Mouse (Mus musculus) neural tube, embryonic 11.5 days (tissue): ENCODE results near the gene Trip13. TPM values are rescaled to one million over a fixed set of nuclear protein-coding genes. Genes with fewer than 3 reads are reported as not detected.

Source experiments
- ATAC-seq: fragments of 200-750 bp; cut with Nextera tagmentation; 2 replicates; pipeline ENCODE4 v1.8.0; 2017; ENCODE audit warnings: moderate number of reproducible peaks, mild to moderate bottlenecking, moderate TSS enrichment, moderate library complexity; ENCODE audit not compliant: insufficient read depth, low FRiP score, low TSS enrichment
- DNase-seq: peaks from one replicate; pipeline ENCODE4 v3.0.0-alpha.2; 2015; ENCODE audit warnings: low spot score
- H3K27ac ChIP-seq: fragments of 300-500 bp; sonication (generic); 2 replicates; pipeline ENCODE4 v1.5.1; 2014; ENCODE audit warnings: low read depth, mild to moderate bottlenecking, low read length
- H3K27me3 ChIP-seq: fragments of 300-500 bp; sonication (generic); 2 replicates; pipeline ENCODE4 v1.6.1; 2014; ENCODE audit warnings: mild to moderate bottlenecking, low read length, mixed read lengths; ENCODE audit not compliant: control insufficient read depth, insufficient read depth
- H3K36me3 ChIP-seq: fragments of 300-500 bp; sonication (generic); 2 replicates; pipeline ENCODE4 v1.6.1; 2014; ENCODE audit warnings: mild to moderate bottlenecking, low read length, moderate library complexity, mixed read lengths; ENCODE audit not compliant: control insufficient read depth, insufficient read depth
- H3K4me1 ChIP-seq: fragments of 300-500 bp; sonication (generic); 2 replicates; pipeline ENCODE4 v1.6.1; 2014; ENCODE audit warnings: low read length, mixed read lengths; ENCODE audit not compliant: control insufficient read depth, insufficient read depth
- H3K4me2 ChIP-seq: fragments of 300-500 bp; sonication (generic); 2 replicates; pipeline ENCODE4 v1.6.1; 2014; ENCODE audit warnings: low read depth, mild to moderate bottlenecking, moderate library complexity
- H3K4me3 ChIP-seq: fragments of 300-500 bp; sonication (generic); 2 replicates; pipeline ENCODE4 v1.5.1; 2014; ENCODE audit warnings: low read depth, low read length
- H3K9ac ChIP-seq: fragments of 300-500 bp; sonication (generic); 2 replicates; pipeline ENCODE4 v1.6.1; 2014; ENCODE audit warnings: mild to moderate bottlenecking, low read length
- H3K9me3 ChIP-seq: fragments of 300-500 bp; sonication (generic); 2 replicates; pipeline ENCODE4 v1.6.1; 2016; ENCODE audit warnings: low read length; ENCODE audit not compliant: control insufficient read depth
- WGBS: fragments of 180-500 bp; shearing (Covaris S2); extraction: QIAGEN DNeasy Blood & Tissue Kit; methylation state at CpG from one replicate; pipeline ENCODE4 v1.1.7; 2014; 5-methylcytosine and 5-hydroxymethylcytosine counted together
- polyA plus RNA-seq: library from polyadenylated mRNA; unstranded; fragments of >200 nt; fragmentation: Nextera tagmentation; extraction: Ambion mirVana; gene quantifications from 2 replicates; pipeline ENCODE4 v1.2.1, GENCODE M21; 2014

Trip13 gene
- 47.5 and 48.1 TPM in 2 replicates for polyA plus RNA-seq

GRCm38 (mm10) chr13:73937321-73938176 is at the start of gene Trip13, which contains the start of gene Brd9:
Gene Trip13 (minus strand): TSS chr13:73937784.
Gene Brd9 (plus strand): TSS chr13:73937811.
- under 1% methylated on average over 69 of the region's 82 CpGs for WGBS
- peaks cover 6% of the 10 kb centered on the region; the same call in 1 of the 2 replicates for H3K4me1 ChIP-seq
- peak within 1 kb of the TSS; percentile 80 for H3K4me3 ChIP-seq
- no peaks in the 10 kb centered on the region for H3K27me3 ChIP-seq
- peaks cover 5% of the 10 kb centered on the region; the same call in 1 of the 2 replicates for H3K36me3 ChIP-seq
- peak within 1 kb of the TSS; percentile 79 for H3K9ac ChIP-seq
- ATAC-seq (peak; percentile 97), DNase-seq (peak; percentile 94)
- peak within 1 kb of the TSS; percentile 80 for H3K4me2 ChIP-seq
- peak within 1 kb of the TSS; percentile 62; the same call in 1 of the 2 replicates for H3K27ac ChIP-seq
- no peaks in the 10 kb centered on the region for H3K9me3 ChIP-seq

GRCm38 (mm10) chr13:73976935-73977334 is 39.4 kb upstream of the Trip13 start:
- no peak for DNase-seq
- WGBS: 92% methylated on average over 5 of the region's 5 CpGs
- H3K36me3 ChIP-seq: no peaks in the 10 kb centered on the region
- no peak overlapping the region for H3K4me3 ChIP-seq
- no peak overlapping the region for H3K9ac ChIP-seq
- ATAC-seq: no peak
- H3K27ac ChIP-seq: no peak overlapping the region
- no peaks in the 10 kb centered on the region for H3K27me3 ChIP-seq
- H3K4me1 ChIP-seq: no peaks in the 10 kb centered on the region
- no peak overlapping the region for H3K4me2 ChIP-seq
- no peaks in the 10 kb centered on the region for H3K9me3 ChIP-seq

- whole genome bisulfite sequencing: 88% methylated on average over 3 of the region's 3 CpGs
- ATAC-seq (no peak), DNase-seq (no peak)
- no peaks in the 10 kb centered on the region for H3K9me3 ChIP-seq
- H3K27me3 ChIP-seq: no peaks in the 10 kb centered on the region
- H3K4me3 ChIP-seq: no peak overlapping the region
- no peak overlapping the region for H3K9ac ChIP-seq
- no peak overlapping the region for H3K27ac ChIP-seq
- no peaks in the 10 kb centered on the region for H3K36me3 ChIP-seq
- no peaks in the 10 kb centered on the region for H3K4me1 ChIP-seq
- H3K4me2 ChIP-seq: no peak overlapping the region
These were observed 36.9 kb upstream of the Trip13 start for GRCm38 (mm10) chr13:73974523-73974922.

GRCm38 (mm10) chr13:73970545-73971448 is 33.2 kb upstream of the Trip13 start:
- 51% methylated on average over 12 of the region's 12 CpGs for WGBS
- ATAC-seq (peak; percentile 65), DNase-seq (peak; percentile 67)
- Histone ChIP-seq H3K27me3 (no peaks in the 10 kb centered on the region), H3K4me3 (no peak overlapping the region), H3K36me3 (no peaks in the 10 kb centered on the region), H3K27ac (no peak overlapping the region), H3K4me2 (no peak overlapping the region), H3K9ac (no peak overlapping the region; the same call in 1 of the 2 replicates), H3K4me1 (no peaks in the 10 kb centered on the region), H3K9me3 (no peaks in the 10 kb centered on the region)

- Histone ChIP-seq H3K9ac (no peak within 1 kb of the TSS), H3K9me3 (no peaks in the 10 kb centered on the region), H3K27ac (no peak within 1 kb of the TSS), H3K4me3 (no peak within 1 kb of the TSS), H3K4me1 (no peaks in the 10 kb centered on the region), H3K27me3 (no peaks in the 10 kb centered on the region), H3K36me3 (peaks cover 10% of the 10 kb centered on the region), H3K4me2 (no peak within 1 kb of the TSS)
- WGBS: 83% methylated on average over 5 of the region's 5 CpGs
- ATAC-seq (no peak), DNase-seq (no peak)
These were observed 26.0 kb upstream of the Trip13 start, which contains the start of gene Zdhhc11 for GRCm38 (mm10) chr13:73963551-73963950. Gene Zdhhc11 (plus strand): TSS chr13:73963851.

- Histone ChIP-seq H3K27me3 (no peaks in the 10 kb centered on the region), H3K9ac (no peak overlapping the region), H3K9me3 (no peaks in the 10 kb centered on the region), H3K4me3 (no peak overlapping the region), H3K36me3 (peaks cover 15% of the 10 kb centered on the region), H3K4me1 (no peaks in the 10 kb centered on the region), H3K4me2 (no peak overlapping the region), H3K27ac (no peak overlapping the region)
- no peak for DNase-seq
- 81% methylated on average over 4 of the region's 4 CpGs for WGBS
- ATAC-seq: no peak
These were observed 23.6 kb upstream of the Trip13 start for GRCm38 (mm10) chr13:73961177-73961576.

- Histone ChIP-seq H3K4me1 (no peaks in the 10 kb centered on the region), H3K27ac (no peak overlapping the region), H3K36me3 (peaks cover 18% of the 10 kb centered on the region), H3K4me3 (no peak overlapping the region), H3K9ac (no peak overlapping the region), H3K9me3 (no peaks in the 10 kb centered on the region), H3K4me2 (no peak overlapping the region), H3K27me3 (no peaks in the 10 kb centered on the region)
- DNase-seq: no peak
- ATAC-seq: no peak
- 95% methylated on average over 10 of the region's 10 CpGs for WGBS
These were observed 22.6 kb upstream of the Trip13 start for GRCm38 (mm10) chr13:73960117-73960652.

- Histone ChIP-seq H3K27me3 (no peaks in the 10 kb centered on the region), H3K4me1 (no peaks in the 10 kb centered on the region), H3K9ac (no peak overlapping the region), H3K4me2 (no peak overlapping the region), H3K36me3 (peaks cover 20% of the 10 kb centered on the region), H3K9me3 (no peaks in the 10 kb centered on the region), H3K27ac (no peak overlapping the region), H3K4me3 (no peak overlapping the region)
- 86% methylated on average over 5 of the region's 5 CpGs for WGBS
- no peak for ATAC-seq
- DNase-seq: no peak
These were observed 17.9 kb upstream of the Trip13 start for GRCm38 (mm10) chr13:73955531-73955930.
